Mouse (Mus musculus): Measurements from ENCODE around the gene Galntl6.

DNA sequence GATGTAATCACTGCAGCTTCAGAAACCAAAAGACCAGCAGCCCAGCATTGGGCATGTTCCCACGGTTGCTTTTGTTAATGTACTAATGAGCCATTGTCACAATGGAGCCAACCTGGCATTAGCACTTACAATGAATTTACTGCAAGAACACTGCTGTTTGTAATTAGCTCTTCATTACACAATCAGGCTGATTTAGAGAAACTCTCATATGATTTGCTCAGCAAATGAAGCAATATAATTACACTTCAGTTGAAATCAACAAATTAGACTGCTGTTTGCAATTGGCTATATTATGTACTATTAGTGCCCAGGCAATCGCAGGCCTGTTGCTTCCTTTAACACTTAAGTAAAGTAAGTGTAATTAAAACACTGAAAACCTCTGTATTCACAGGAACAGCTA, 540.1 kb downstream of the Galntl6 start:
- TF ChIP-seq USF1 (IDR thresholded peaks at IDR 0.05; ENCODE audit: low read depth, low read length) (no peak), POLR2A (IDR thresholded peaks at IDR 0.05; ENCODE audit: low read depth, low read length) (no peak), MYC (IDR thresholded peaks at IDR 0.05; ENCODE audit: low read depth, low read length) (no peak), IRF4 (IDR thresholded peaks at IDR 0.05; ENCODE audit: low read depth, low read length) (no peak), TCF12 (IDR thresholded peaks at IDR 0.05; ENCODE audit: low read depth, low read length) (no peak), CTCF (conservative IDR thresholded peaks at IDR 0.05 in 1 of 2, IDR thresholded peaks at IDR 0.05 in 1 of 2; ENCODE audit: low read depth in 2 of 2, low read length in 2 of 2) (no peak), ETS1 (conservative IDR thresholded peaks at IDR 0.05; ENCODE audit: low read depth, low read length) (no peak), MAX (IDR thresholded peaks at IDR 0.05; ENCODE audit: low read length) (no peak), EP300 (IDR thresholded peaks at IDR 0.05; ENCODE audit: low read length) (no peak), GABPA (IDR thresholded peaks at IDR 0.05; ENCODE audit: insufficient replicate concordance, low read depth, low read length) (no peak), SMC3 (IDR thresholded peaks at IDR 0.05; ENCODE audit: low read depth, low read length) (no peak), E2F4 (IDR thresholded peaks at IDR 0.05; ENCODE audit: insufficient replicate concordance, low read depth, low read length) (no peak)

Data from CH12.LX (cell line).